Mouse (Mus musculus): ENCODE data around the gene Dsn1.

Dsn1 gene

DNA sequence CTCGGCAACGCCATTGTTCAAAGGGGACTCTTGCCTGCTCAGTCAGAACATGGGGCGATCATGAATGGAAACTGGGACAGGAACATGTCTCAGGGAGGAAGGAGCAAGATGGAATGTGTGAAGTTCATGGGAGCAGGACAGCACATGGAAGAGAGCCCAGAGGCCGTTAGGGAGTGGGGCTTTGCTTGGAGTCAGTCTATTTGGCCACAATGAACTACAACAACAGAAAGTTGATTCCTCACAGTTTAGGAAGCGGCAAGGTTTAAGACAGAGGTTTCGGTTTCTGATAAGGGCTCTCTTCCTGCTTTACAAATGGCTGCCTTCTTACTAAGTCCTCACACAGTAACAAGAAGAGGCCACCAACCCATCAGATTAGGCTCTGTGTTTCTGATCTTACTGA, 39.6 kb downstream of the Dsn1 start:
- DNase-seq, result peak; percentile 36 to 52

- no peak for DNase-seq
Measured at GRCm38 (mm10) chr2:156963891-156964290, 43.1 kb downstream of the Dsn1 start.

- no peak for DNase-seq
Measured at GRCm38 (mm10) chr2:156958496-156959252, 48.3 kb downstream of the Dsn1 start.

GRCm38 (mm10) chr2:156957035-156957434, 49.9 kb downstream of the Dsn1 start:
- DNase-seq, result no peak

- DNase-seq, result no peak
Measured at GRCm38 (mm10) chr2:156956306-156956705, 50.6 kb downstream of the Dsn1 start.

DNA sequence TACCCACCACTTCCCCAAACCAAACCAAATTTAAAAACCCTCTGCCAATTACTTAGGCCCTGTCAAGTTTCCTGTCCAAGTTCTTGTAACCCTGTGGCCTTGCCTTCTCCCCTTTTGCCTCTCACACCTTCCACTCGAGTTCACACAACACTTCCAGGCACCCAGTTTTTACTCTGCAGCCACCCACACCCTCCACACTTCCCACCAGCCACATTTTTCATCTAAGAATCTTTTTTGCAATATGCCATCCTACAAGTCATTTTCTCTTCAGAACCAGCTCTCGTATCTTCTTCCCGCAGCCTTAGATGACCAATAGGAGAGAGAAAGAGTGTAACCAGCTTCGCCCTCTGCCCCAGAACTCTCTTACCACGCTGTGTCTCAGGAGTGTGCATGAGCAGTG, 52.5 kb downstream of the Dsn1 start:
- no peak for DNase-seq

GRCm38 (mm10) chr2:156951301-156952094, 55.5 kb downstream of the Dsn1 start:
- peak in 1 of 2 experiments; percentile 16 for DNase-seq

DNA sequence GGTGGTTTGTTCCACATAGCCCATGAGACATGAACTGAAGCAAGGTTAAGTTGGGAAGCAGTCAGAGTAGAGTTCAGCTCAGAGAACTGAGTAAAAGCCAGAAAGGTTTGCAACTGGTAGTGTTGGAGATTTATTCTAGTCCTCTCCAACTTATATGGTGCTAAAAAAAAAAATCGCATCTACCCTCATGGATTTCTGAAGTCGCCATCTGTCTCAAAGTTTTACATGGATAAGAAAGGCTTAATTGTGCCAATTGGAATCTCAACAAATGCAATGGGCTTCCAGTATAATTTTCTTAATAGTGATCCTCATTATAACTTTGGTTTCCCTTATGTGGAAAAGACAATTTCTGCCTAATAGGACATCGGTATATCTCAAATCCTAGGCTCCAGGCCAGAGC, 56.1 kb downstream of the Dsn1 start:
- no peak for DNase-seq
